Mouse (Mus musculus): ENCODE measurements at regions not wholly inside any gene's neighbourhood (a gene's known extent, or its start where the extent isn't known, plus 50 kb on each side); places are given as distances from the start of the nearest gene placed in this dataset.

DNA sequence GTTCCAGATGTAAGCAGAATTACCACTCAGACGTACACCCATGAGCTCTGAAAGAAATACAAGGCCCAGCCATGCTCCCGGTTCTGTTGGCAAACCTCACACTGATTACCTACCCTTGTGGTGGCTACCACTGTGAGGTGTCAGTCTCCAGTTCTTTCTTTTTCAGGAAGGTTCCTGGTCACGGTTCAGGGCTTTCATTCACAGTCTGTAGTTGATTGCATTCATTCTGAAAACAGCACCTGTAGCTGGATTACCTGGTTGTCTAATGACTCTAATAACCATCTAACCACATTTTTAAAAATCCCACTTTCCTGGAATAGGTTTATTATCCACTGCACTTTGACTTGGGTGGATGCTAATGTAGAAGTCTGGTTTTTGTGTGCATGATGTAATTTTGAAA, 139.8 kb upstream of the Tet2 start:
- TF ChIP-seq CTCF (IDR thresholded peaks at IDR 0.05; ENCODE audit: low read depth) (no peak), EP300 (IDR thresholded peaks at IDR 0.05; ENCODE audit: low read depth) (no peak)

All from liver, postnatal 0 days (tissue).